Mouse (Mus musculus) stomach, embryonic 15.5 days (tissue): Measurements from ENCODE around the gene Gm5168. TPM values are rescaled to one million over a fixed set of nuclear protein-coding genes. Genes with fewer than 3 reads are reported as not detected.
"Not testable (repeated sequence)": the region's sequence is repeated elsewhere in the genome, so short reads cannot be mapped to it uniquely, and the experiment has no call there.

Experiments
- ATAC-seq: fragments of 200-750 bp; cut with Nextera tagmentation; 2 replicates; pipeline ENCODE4 v1.8.0; 2017; ENCODE audit warnings: low read depth, moderate number of reproducible peaks, moderate TSS enrichment; ENCODE audit not compliant: insufficient read depth, low FRiP score
- H3K27ac ChIP-seq: fragments of 300-500 bp; sonication (generic); 2 replicates; pipeline ENCODE4 v1.5.1; 2015; ENCODE audit warnings: mild to moderate bottlenecking, inconsistent platforms
- H3K27me3 ChIP-seq: fragments of 300-500 bp; sonication (generic); replicated peaks from 2 replicates; pipeline ENCODE4 v1.6.1; 2015; ENCODE audit warnings: inconsistent platforms
- H3K36me3 ChIP-seq: fragments of 300-500 bp; sonication (generic); 2 replicates; pipeline ENCODE4 v1.6.1; 2015; ENCODE audit warnings: inconsistent platforms
- H3K4me1 ChIP-seq: fragments of 300-500 bp; sonication (generic); 2 replicates; pipeline ENCODE4 v1.6.1; 2015; ENCODE audit warnings: inconsistent platforms
- H3K4me2 ChIP-seq: fragments of 300-500 bp; sonication (generic); 2 replicates; pipeline ENCODE4 v1.6.1; 2015; ENCODE audit warnings: mild to moderate bottlenecking, inconsistent platforms
- H3K4me3 ChIP-seq: fragments of 300-500 bp; sonication (generic); replicated peaks from 2 replicates; pipeline ENCODE4 v1.5.1; 2015; ENCODE audit warnings: inconsistent platforms
- H3K9ac ChIP-seq: fragments of 300-500 bp; sonication (generic); 2 replicates; pipeline ENCODE4 v1.6.1; 2015; ENCODE audit warnings: inconsistent platforms
- H3K9me3 ChIP-seq: fragments of 300-500 bp; sonication (generic); 2 replicates; pipeline ENCODE4 v1.6.1; 2016; ENCODE audit warnings: inconsistent platforms
- WGBS: fragments of 180-500 bp; shearing (Covaris S2); methylation state at CpG from one replicate; pipeline ENCODE4 v1.1.7; 2015; 5-methylcytosine and 5-hydroxymethylcytosine counted together
- polyA plus RNA-seq: library from polyadenylated mRNA; unstranded; fragments of >200 nt; fragmentation: Nextera tagmentation; extraction: Ambion mirVana; gene quantifications from 2 replicates; pipeline ENCODE4 v1.2.1, GENCODE M21; 2015

The Gm5168 gene
- polyA plus RNA-seq, result not detected in 2 replicates

GRCm38 (mm10) chrX:26050941-26051340, at the start of gene Gm5168:
Gene Gm5168 (minus strand): TSS chrX:26051041.
- not testable (repeated sequence) for H3K9me3 ChIP-seq, H3K27me3 ChIP-seq, H3K4me2 ChIP-seq, H3K9ac ChIP-seq, H3K27ac ChIP-seq, H3K4me1 ChIP-seq, H3K36me3 ChIP-seq, H3K4me3 ChIP-seq, ATAC-seq
- no CpG with 5 or more reads among the region's 3 CpGs for WGBS

Other genes with a start within 250 kb of the Gm5168 start
- gene Gm2012, start 180.3 kb upstream of the Gm5168 start, polyA plus RNA-seq, result not detected in 2 replicates